In genomic region chr2:28535263-28535540, GRCm38 (mm10) we compare ENCODE assay signal across 8 mouse cellular contexts. TPM values are rescaled to one million over a fixed set of nuclear protein-coding genes. Genes with fewer than 3 reads are reported as not detected.
A peak's percentile ranks its signal among the peaks of the same experiment; 100 is the strongest.
DNase-seq lines count a peak whose midpoint lies in the region; ATAC-seq and TF ChIP-seq lines count a peak whose summit lies in the region.

No protein-coding gene starts in this region.

- H3K9ac ChIP-seq in heart, embryonic 16.5 days (ENCODE audit: low read length): peak overlapping the region; percentile 12; the same call in 1 of the 2 replicates

- H3K27ac ChIP-seq in gastrocnemius, adult 2 months: peak overlapping the region; percentile 93
- peak overlapping the region; percentile 73; the same call in 1 of the 2 replicates for H3K27ac ChIP-seq in brown adipose tissue, adult 24 weeks (replicated peaks; ENCODE audit: low read depth, low read length)
- peak overlapping the region; percentile 86 for H3K27ac ChIP-seq in heart, embryonic 16.5 days (ENCODE audit: low read length)
- peak overlapping the region; percentile 84 for H3K27ac ChIP-seq in midbrain, embryonic 10.5 days (replicated peaks)

- WGBS in heart, embryonic 16.5 days: 41% methylated on average over 4 of the region's 4 CpGs
- 45% methylated on average over 4 of the region's 4 CpGs for WGBS in midbrain, embryonic 10.5 days

- no peaks in the 10 kb centered on the region for H3K36me3 ChIP-seq in heart, embryonic 16.5 days (ENCODE audit: control insufficient read depth, insufficient read depth)
- 0 out of 2 replicates have a peak, but pooled peaks cover under 1% of the 10 kb centered on the region for H3K36me3 ChIP-seq in midbrain, embryonic 10.5 days

- H3K27me3 ChIP-seq in heart, embryonic 16.5 days (ENCODE audit: control insufficient read depth, insufficient read depth, low read length): no peaks in the 10 kb centered on the region
- H3K27me3 ChIP-seq in midbrain, embryonic 10.5 days (ENCODE audit: low read depth, poor library complexity, severe bottlenecking): peaks cover 15% of the 10 kb centered on the region; the same call in 1 of the 2 replicates

- peak overlapping the region; percentile 77 for H3K4me2 ChIP-seq in heart, embryonic 16.5 days (ENCODE audit: low read depth, low read length)

- intact Hi-C loops in gastrocnemius, adult 2 months (cut with DNase I): no loop called here
- intact Hi-C loops in gastrocnemius, postnatal 36 days (cut with DNase I): no loop called here
- intact Hi-C loops in gastrocnemius, postnatal 14 days (cut with DNase I; ENCODE audit: low total_unique reads): no loop called here

- DNase-seq in gastrocnemius, adult 2 months: no peak
- DNase-seq in gastrocnemius, postnatal 36 days: no peak
- no peak for DNase-seq in midbrain, embryonic 10.5 days (ENCODE audit: low spot score)
- no peak for DNase-seq in ovary, postnatal 10 days (ENCODE audit: low spot score)
- no peak for DNase-seq in gastrocnemius, postnatal 14 days

- TF ChIP-seq CTCF in gastrocnemius, adult 2 months (IDR thresholded peaks at IDR 0.05): no peak

- ATAC-seq in heart, embryonic 16.5 days (replicated peaks; ENCODE audit: extremely low read depth, insufficient read depth, low FRiP score): no peak
- no peak for ATAC-seq in CD4-positive, CD25-positive, alpha-beta regulatory T cell, adult 4 months

- H3K4me3 ChIP-seq in gastrocnemius, adult 2 months: peak overlapping the region; percentile 82
- H3K4me3 ChIP-seq in brown adipose tissue, adult 24 weeks (ENCODE audit: insufficient read depth, low read depth, low read length): peak overlapping the region; percentile 69
- H3K4me3 ChIP-seq in heart, embryonic 16.5 days (ENCODE audit: low read length): peak overlapping the region; percentile 73; the same call in 1 of the 2 replicates
- peak overlapping the region; percentile 70 for H3K4me3 ChIP-seq in midbrain, embryonic 10.5 days

- peaks cover 55% of the 10 kb centered on the region for H3K4me1 ChIP-seq in brown adipose tissue, adult 24 weeks (ENCODE audit: control insufficient read depth, insufficient read depth, insufficient read length, low read length)
- peaks cover 70% of the 10 kb centered on the region for H3K4me1 ChIP-seq in heart, embryonic 16.5 days (ENCODE audit: control insufficient read depth, insufficient read depth, low read length)
- peaks cover 100% of the 10 kb centered on the region for H3K4me1 ChIP-seq in midbrain, embryonic 10.5 days

- no peaks in the 10 kb centered on the region for H3K9me3 ChIP-seq in heart, embryonic 16.5 days (replicated peaks; ENCODE audit: control insufficient read depth, low read length)
- H3K9me3 ChIP-seq in midbrain, embryonic 10.5 days (replicated peaks): no peaks in the 10 kb centered on the region

RNA-seq across cellular contexts. Expression of gene Ralgds, which starts 22.3 kb away (rescaled TPM):
- total RNA-seq in gastrocnemius, adult 2 months (2021): 10 to 100 TPM in 1 of 2 experiments, 1 to 10 TPM in 1; 9.9 to 10.1 TPM
- total RNA-seq in gastrocnemius, postnatal 36 days (2021): 1 to 10 TPM; 8.5 to 9.4 TPM
- 5.7 and 6.1 TPM in 2 replicates for polyA plus RNA-seq in brown adipose tissue, adult 24 weeks (2012; ENCODE audit: insufficient read depth, insufficient read length, missing spikeins)
- 21.2 and 22.3 TPM in 2 replicates for polyA plus RNA-seq in heart, embryonic 16.5 days (2015; fragmentation: Nextera tagmentation; extraction: Ambion mirVana)
- 31.5 and 45.6 TPM in 2 replicates for polyA plus RNA-seq in midbrain, embryonic 10.5 days (2016; fragmentation: Nextera tagmentation; extraction: Ambion mirVana)
- 1 to 10 TPM; 4.3 to 8.8 TPM for polyA plus RNA-seq in CD4-positive, CD25-positive, alpha-beta regulatory T cell, adult 4 months (2017; shearing (Covaris generic))
- 10 to 100 TPM; 17.1 to 25.3 TPM for total RNA-seq in gastrocnemius, postnatal 14 days (2021)

RNA-seq across cellular contexts. Expression of gene Cel, which starts 28.0 kb away (rescaled TPM):
- not detected for total RNA-seq in gastrocnemius, adult 2 months (2021)
- not detected for total RNA-seq in gastrocnemius, postnatal 36 days (2021)
- not detected in 2 replicates for polyA plus RNA-seq in brown adipose tissue, adult 24 weeks (2012; ENCODE audit: insufficient read depth, insufficient read length, missing spikeins)
- polyA plus RNA-seq in heart, embryonic 16.5 days (2015; fragmentation: Nextera tagmentation; extraction: Ambion mirVana): 0.30 TPM in 1 of 2 replicates, not detected in the other
- not detected in 2 replicates for polyA plus RNA-seq in midbrain, embryonic 10.5 days (2016; fragmentation: Nextera tagmentation; extraction: Ambion mirVana)
- not detected for polyA plus RNA-seq in CD4-positive, CD25-positive, alpha-beta regulatory T cell, adult 4 months (2017; shearing (Covaris generic))
- total RNA-seq in gastrocnemius, postnatal 14 days (2021): not detected

RNA-seq across cellular contexts. Expression of gene Gm10134, which starts 29.3 kb away (rescaled TPM):
- total RNA-seq in gastrocnemius, adult 2 months (2021): under 1 TPM in 1 of 2 experiments, not detected in 1; 0.98 TPM
- total RNA-seq in gastrocnemius, postnatal 36 days (2021): not detected
- polyA plus RNA-seq in brown adipose tissue, adult 24 weeks (2012; ENCODE audit: insufficient read depth, insufficient read length, missing spikeins): not detected in 2 replicates
- 1.3 and 1.4 TPM in 2 replicates for polyA plus RNA-seq in heart, embryonic 16.5 days (2015; fragmentation: Nextera tagmentation; extraction: Ambion mirVana)
- polyA plus RNA-seq in midbrain, embryonic 10.5 days (2016; fragmentation: Nextera tagmentation; extraction: Ambion mirVana): 0.49 TPM in 1 of 2 replicates, not detected in the other
- polyA plus RNA-seq in CD4-positive, CD25-positive, alpha-beta regulatory T cell, adult 4 months (2017; shearing (Covaris generic)): not detected
- under 1 TPM in 1 of 2 experiments, not detected in 1; 0.90 TPM for total RNA-seq in gastrocnemius, postnatal 14 days (2021)

RNA-seq across cellular contexts. Expression of gene Gbgt1, which starts 38.5 kb away (rescaled TPM):
- 1 to 10 TPM in 1 of 2 experiments, under 1 TPM in 1; 0.56 to 1.1 TPM for total RNA-seq in gastrocnemius, adult 2 months (2021)
- total RNA-seq in gastrocnemius, postnatal 36 days (2021): 1 to 10 TPM in 1 of 2 experiments, under 1 TPM in 1; 0.79 to 1.2 TPM
- polyA plus RNA-seq in brown adipose tissue, adult 24 weeks (2012; ENCODE audit: insufficient read depth, insufficient read length, missing spikeins): not detected in 2 replicates
- polyA plus RNA-seq in heart, embryonic 16.5 days (2015; fragmentation: Nextera tagmentation; extraction: Ambion mirVana): 0.43 and 1.1 TPM in 2 replicates
- polyA plus RNA-seq in midbrain, embryonic 10.5 days (2016; fragmentation: Nextera tagmentation; extraction: Ambion mirVana): not detected in 2 replicates
- not detected for polyA plus RNA-seq in CD4-positive, CD25-positive, alpha-beta regulatory T cell, adult 4 months (2017; shearing (Covaris generic))
- total RNA-seq in gastrocnemius, postnatal 14 days (2021): 1 to 10 TPM; 1.7 to 1.9 TPM

RNA-seq across cellular contexts. Expression of gene Gtf3c5, which starts 48.3 kb away (rescaled TPM):
- total RNA-seq in gastrocnemius, adult 2 months (2021): 1 to 10 TPM; 7.2 to 8.0 TPM
- total RNA-seq in gastrocnemius, postnatal 36 days (2021): 1 to 10 TPM; 5.9 to 6.2 TPM
- 5.2 and 6.9 TPM in 2 replicates for polyA plus RNA-seq in brown adipose tissue, adult 24 weeks (2012; ENCODE audit: insufficient read depth, insufficient read length, missing spikeins)
- 28.6 and 29.1 TPM in 2 replicates for polyA plus RNA-seq in heart, embryonic 16.5 days (2015; fragmentation: Nextera tagmentation; extraction: Ambion mirVana)
- polyA plus RNA-seq in midbrain, embryonic 10.5 days (2016; fragmentation: Nextera tagmentation; extraction: Ambion mirVana): 58.1 and 61.3 TPM in 2 replicates
- 10 to 100 TPM; 18.5 to 27.0 TPM for polyA plus RNA-seq in CD4-positive, CD25-positive, alpha-beta regulatory T cell, adult 4 months (2017; shearing (Covaris generic))
- 1 to 10 TPM; 7.1 to 7.4 TPM for total RNA-seq in gastrocnemius, postnatal 14 days (2021)
